Mouse (Mus musculus) cerebellum, adult 9-10 months (tissue): ENCODE measurements at regions not wholly inside any gene's neighbourhood (a gene's known extent, or its start where the extent isn't known, plus 50 kb on each side); places are given as distances from the start of the nearest gene placed in this dataset.

Source experiments
- DNase-seq: peaks from one replicate; pipeline ENCODE4 v3.0.0; 2022

- DNase-seq: no peak
Measured at GRCm38 (mm10) chr16:50700811-50701517, 110.0 kb upstream of the Ccdc54 start.

GRCm38 (mm10) chr16:50700123-50700522, 109.2 kb upstream of the Ccdc54 start:
- DNase-seq: no peak

GRCm38 (mm10) chr16:50697722-50698121, 106.8 kb upstream of the Ccdc54 start:
- no peak for DNase-seq

- no peak for DNase-seq
Measured at GRCm38 (mm10) chr16:50696052-50696451, 105.1 kb upstream of the Ccdc54 start.

GRCm38 (mm10) chr16:50694045-50694444, 103.1 kb upstream of the Ccdc54 start:
- DNase-seq: no peak

- DNase-seq: no peak
Measured at GRCm38 (mm10) chr16:50690818-50691217, 99.9 kb upstream of the Ccdc54 start.

- DNase-seq: no peak
Measured at GRCm38 (mm10) chr16:50689525-50689924, 98.6 kb upstream of the Ccdc54 start.

- peak; percentile 5 for DNase-seq
Measured at GRCm38 (mm10) chr16:50688818-50689506, 98.0 kb upstream of the Ccdc54 start.

- no peak for DNase-seq
Measured at GRCm38 (mm10) chr16:50679698-50680097, 88.7 kb upstream of the Ccdc54 start.

- DNase-seq: no peak
Measured at GRCm38 (mm10) chr16:50673339-50673738, 82.4 kb upstream of the Ccdc54 start.

- no peak for DNase-seq
Measured at GRCm38 (mm10) chr16:50672713-50673112, 81.8 kb upstream of the Ccdc54 start.

GRCm38 (mm10) chr16:50671170-50671569, 80.2 kb upstream of the Ccdc54 start:
- no peak for DNase-seq

GRCm38 (mm10) chr16:50664240-50664639, 73.3 kb upstream of the Ccdc54 start:
- no peak for DNase-seq
